Mouse (Mus musculus) subcutaneous adipose tissue, adult 2 months (tissue): Measurements from ENCODE around the gene Adam1b. TPM values are rescaled to one million over a fixed set of nuclear protein-coding genes. Genes with fewer than 3 reads are reported as not detected.

ENCODE experiments used
- polyA plus RNA-seq: library from polyadenylated mRNA; depleted of rRNA; stranded (reverse); fragments of >200 nt; gene quantifications from 2 replicates; pipeline ENCODE4 v1.2.3, GENCODE M21; 2012; ENCODE audit warnings: low replicate concordance; rRNA removed

Adam1b gene
- not detected in 2 replicates for polyA plus RNA-seq

GRCm38 (mm10) chr5:121503231-121503630 is at the start of gene Adam1b:
Gene Adam1b, minus strand, starts transcription at chr5:121503435.

GRCm38 (mm10) chr5:121545793-121546529 is 42.7 kb upstream of the Adam1b start, which contains the start of gene Mapkapk5:
Gene Mapkapk5, minus strand, starts transcription at chr5:121545905.

GRCm38 (mm10) chr5:121544910-121545792 is 41.9 kb upstream of the Adam1b start, which contains the start of the genes Adam1a and Gm42878:
Gene Adam1a, minus strand, starts transcription at chr5:121545482.
Gene Gm42878, minus strand, starts transcription at chr5:121545482.

GRCm38 (mm10) chr5:121452026-121452869 is 51.0 kb downstream of the Adam1b start, which contains the start of gene Erp29:
Gene Erp29, minus strand, starts transcription at chr5:121452506.

GRCm38 (mm10) chr5:121451644-121452025 is 51.6 kb downstream of the Adam1b start, which contains the start of gene Tmem116:
Gene Tmem116, plus strand, starts transcription at chr5:121451893.

Other genes with a start within 250 kb of the Adam1b start
- 99.1 and 169 TPM in 2 replicates for gene Trafd1, start 117.8 kb downstream of the Adam1b start, polyA plus RNA-seq
- gene Naa25, start 105.5 kb downstream of the Adam1b start, polyA plus RNA-seq = 8.0 and 18.1 TPM in 2 replicates
- 1.7 and 2.2 TPM in 2 replicates for gene Tmem116, start 51.5 kb downstream of the Adam1b start, polyA plus RNA-seq
- gene Erp29, start 50.9 kb downstream of the Adam1b start, polyA plus RNA-seq = 57.6 and 60.9 TPM in 2 replicates
- 5.4 and 5.8 TPM in 2 replicates for gene Adam1a, start 42.0 kb upstream of the Adam1b start, polyA plus RNA-seq
- 0.20 and 0.35 TPM in 2 replicates for gene Gm42878, start 42.0 kb upstream of the Adam1b start, polyA plus RNA-seq
- gene Mapkapk5, start 42.5 kb upstream of the Adam1b start, polyA plus RNA-seq = 56.5 and 56.7 TPM in 2 replicates
- gene Aldh2, start 90.4 kb upstream of the Adam1b start, polyA plus RNA-seq = 885 and 1,194 TPM in 2 replicates
- 14.6 and 40.9 TPM in 2 replicates for gene Acad12, start 115.5 kb upstream of the Adam1b start, polyA plus RNA-seq
- 12.5 and 12.6 TPM in 2 replicates for gene Acad10, start 157.1 kb upstream of the Adam1b start, polyA plus RNA-seq
- gene Brap, start 157.1 kb upstream of the Adam1b start, polyA plus RNA-seq = 25.7 and 28.2 TPM in 2 replicates
- gene Atxn2, start 207.9 kb upstream of the Adam1b start, polyA plus RNA-seq = 97.5 and 137 TPM in 2 replicates